Mouse (Mus musculus): ENCODE measurements around the gene Tex29.
"Not testable (repeated sequence)": the region's sequence is repeated elsewhere in the genome, so short reads cannot be mapped to it uniquely, and the experiment has no call there.

Gene Tex29

DNA sequence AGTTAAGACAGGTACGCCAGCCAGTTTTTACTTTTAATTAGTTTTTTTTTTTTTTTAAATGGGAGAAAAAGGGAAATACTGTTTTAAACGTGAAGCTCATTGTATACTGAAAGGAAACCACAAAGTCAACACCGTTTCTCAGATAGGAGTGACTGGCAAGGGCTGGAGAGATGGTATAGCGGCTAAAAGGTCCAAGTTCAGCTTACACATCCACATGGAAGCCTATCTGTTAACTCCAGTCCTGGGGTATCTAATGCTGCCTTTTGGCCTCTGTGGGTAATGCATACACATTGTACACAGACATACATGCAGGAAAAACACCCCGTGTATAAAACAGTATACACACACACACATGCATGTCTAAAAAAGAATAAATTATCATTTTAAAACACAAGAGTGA is 8.3 kb upstream of the Tex29 start:
- DNase-seq, result no peak

DNA sequence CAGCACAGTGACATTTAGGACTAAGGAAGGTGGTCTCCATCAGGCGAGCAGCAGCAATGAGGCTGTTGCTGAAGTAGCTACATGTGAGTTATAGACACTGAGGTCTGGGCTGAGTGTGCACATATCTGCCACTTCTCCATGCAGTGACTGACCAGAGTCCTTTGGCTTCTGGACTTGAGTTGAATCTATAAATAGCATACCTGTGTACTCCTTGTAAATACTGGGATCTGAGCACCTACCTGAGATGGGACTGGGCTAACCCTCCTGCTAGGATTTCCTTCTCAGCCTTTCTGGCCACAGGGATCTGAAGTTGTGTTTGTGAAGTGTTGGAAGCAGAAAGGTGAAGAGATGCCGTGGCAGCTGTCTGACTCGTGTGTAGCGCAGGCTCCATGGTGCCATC is 7.1 kb upstream of the Tex29 start:
- DNase-seq, result no peak

DNA sequence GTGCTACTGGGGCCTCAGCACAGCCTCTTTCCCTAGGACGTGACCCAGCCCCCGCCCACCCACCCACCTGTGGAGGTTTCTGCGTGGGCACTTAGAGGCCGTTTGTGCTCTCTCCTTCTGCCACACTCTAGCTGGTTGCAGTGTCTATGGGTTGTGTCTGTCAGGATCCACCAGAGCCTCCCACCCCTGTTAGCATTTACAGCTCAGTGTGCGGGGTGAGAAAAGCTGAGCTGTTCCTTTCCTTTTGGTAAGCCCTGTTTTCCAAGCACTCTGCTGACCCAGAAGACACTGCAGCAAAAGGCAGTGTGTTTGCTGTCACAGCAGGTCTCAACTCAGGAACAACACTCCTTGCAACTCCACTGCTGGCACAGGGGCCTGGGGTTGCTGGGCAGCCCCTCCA is 6.1 kb upstream of the Tex29 start:
- no peak for DNase-seq

DNA sequence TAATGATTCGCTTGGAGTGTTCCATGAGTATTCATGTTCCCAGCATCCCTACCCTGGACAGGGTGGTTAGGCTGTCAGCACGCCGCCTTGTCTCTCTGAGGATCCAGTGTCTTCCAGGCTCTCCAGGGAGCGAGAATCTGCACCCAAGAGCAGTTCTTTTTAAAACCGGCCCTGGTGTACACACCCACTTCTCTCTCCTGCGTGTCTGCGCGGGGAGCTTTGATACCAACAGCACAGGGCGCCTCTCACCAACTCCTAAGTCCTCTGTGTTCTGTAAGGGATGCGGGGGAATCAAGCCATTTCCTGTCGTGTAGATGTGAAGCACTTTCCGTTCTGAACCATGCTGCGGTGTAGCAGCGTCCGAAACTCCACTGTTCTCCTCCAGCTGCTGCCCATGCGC is 5.6 kb upstream of the Tex29 start:
- no peak for DNase-seq

DNA sequence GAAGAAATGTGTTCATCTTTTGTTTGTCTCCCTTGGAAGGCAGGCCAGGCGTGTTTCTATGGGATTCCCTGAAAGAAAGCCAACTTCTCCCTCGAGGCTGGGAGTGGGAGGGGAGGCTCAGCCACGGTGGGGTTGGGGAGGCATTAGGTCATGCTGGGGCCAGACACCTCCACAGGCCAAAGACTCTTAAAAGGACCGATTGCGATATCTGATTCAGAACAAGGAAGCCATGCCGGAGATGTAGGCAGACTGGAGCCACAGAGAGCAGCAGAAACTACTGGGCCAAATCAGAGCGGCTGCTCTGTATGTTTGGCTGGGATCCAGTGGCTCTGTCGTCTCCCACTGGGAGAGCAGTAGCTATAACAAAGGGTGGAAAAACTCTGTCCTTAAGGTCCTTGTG is 1.3 kb downstream of the Tex29 start:
- DNase-seq, result peak; percentile 33

DNA sequence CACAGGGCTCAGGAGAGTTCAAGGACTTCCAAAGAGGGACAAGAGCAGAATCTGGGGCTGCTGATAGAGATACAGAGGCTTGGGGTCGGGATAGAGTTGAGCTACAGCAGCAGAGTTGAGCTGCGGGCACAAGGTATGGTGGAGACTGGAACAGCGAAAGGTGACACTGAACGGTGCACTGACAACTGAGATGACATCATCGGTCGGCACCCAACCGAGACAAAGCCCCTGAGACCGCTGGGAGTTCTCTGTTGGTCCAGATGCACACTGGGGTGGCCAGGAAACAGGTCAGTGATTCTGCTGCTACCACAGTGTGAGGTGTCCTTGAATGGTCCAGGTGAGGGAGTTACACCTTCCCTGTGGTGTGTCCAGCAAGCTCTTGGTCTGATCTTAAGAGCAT is 2.5 kb downstream of the Tex29 start:
- DNase-seq, result no peak

DNA sequence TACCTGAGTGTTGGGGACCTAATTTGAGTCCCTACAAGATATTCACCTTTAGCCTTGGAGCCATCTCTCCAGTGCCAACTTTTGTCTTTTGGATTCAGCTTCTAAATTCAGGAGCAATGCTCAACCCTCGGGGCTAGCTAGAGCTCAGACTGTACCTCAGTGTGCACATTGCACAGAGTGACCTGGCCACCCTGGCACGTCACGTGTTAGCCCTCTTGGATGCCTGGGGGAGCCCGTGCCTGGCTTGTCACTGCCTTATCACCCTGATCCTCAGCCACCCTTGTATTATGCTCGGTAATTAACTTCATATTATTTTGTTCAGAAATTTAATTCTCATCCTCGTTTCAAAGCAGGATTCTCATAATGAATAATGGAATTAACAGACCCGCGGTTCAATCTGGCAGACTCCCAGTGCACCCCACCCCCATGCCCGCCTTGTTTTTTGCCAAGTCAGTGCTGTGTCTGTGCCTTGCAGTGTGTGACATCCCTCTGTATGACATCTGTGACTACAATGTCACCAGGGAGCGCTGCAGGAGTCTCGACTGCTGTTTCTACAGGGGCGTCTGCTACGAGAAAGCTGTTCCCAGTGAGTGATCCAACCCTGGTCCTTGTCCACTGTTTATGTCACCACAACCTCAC is 3.5 kb downstream of the Tex29 start:
- peak; percentile 39 for DNase-seq

DNA sequence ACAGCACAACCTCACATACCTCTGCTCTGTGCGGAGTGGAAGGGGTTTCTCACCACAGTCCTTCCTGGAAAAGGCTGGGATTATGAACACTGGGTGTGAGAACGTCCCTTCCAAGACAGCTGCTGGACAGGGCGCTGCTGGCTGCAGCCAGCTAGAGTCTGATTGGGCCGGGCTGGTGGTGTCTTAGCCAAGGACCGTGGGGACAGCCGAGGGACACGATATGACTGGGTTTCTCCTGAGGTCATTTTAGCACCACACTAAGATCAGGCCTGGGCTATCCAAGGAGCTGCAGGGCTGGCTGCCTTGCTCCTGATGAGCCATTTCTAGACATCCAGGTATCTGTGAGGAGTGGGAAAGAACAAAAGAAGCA is 4.0 kb downstream of the Tex29 start:
- DNase-seq, result peak; percentile 21

DNA sequence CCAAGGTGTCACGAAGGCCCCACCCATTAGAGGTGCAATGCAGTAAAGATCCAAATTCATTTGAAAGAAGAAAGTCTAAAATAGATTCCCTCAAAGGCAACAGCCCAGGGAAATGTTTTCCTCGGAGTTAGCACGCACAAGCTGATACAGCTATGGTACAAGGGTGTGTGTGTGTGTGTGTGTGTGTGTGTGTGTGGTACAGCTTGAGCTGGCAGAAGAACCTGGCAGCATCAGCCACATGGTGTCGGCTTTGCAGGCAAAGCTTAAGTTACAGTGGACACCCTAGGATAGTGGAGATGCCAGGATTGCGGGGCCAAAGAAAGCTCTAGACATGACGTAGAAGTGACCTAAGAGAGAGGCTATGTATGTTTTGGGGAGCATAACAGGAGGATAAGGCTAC is 6.5 kb downstream of the Tex29 start:
- no peak for DNase-seq

DNA sequence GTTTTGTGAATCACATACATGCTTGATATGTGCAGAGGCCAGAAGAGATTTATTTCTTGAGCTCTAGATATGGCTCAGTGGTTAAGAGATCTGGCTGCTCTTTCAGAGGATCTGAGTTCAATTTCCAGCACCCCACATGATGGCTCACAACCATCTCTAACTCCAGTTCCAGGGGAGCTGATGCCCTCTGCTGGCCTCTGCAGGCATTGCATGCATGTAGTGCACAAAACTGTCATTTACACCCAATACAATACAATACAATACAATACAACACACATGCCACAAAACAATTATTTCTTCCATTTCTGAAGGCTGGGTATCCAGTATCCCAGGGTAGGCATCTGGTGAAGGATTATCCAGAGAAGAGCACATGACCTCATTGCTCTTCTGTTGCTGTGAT is 27.6 kb downstream of the Tex29 start:
- no peak for DNase-seq

DNA sequence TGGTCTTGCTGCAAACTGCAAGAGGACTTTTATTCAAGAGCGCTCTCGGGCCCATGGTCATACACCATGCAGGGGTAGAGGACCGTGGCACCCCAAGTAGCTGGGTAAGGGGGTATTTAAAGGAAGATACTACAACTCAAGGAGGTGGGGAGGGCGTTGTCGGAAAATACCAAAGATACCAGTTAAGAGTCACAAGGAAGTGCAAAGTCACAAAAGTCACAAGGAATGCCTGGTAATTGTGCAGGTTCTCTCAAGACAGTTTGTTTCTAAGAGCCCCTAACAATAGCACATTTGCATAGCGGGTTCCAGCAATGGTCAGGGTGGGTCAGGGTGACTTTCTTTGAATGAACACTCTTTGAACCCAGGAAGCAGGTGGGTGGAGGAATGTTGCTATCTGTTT is 34.0 kb downstream of the Tex29 start:
- DNase-seq, result not testable (repeated sequence)

DNA sequence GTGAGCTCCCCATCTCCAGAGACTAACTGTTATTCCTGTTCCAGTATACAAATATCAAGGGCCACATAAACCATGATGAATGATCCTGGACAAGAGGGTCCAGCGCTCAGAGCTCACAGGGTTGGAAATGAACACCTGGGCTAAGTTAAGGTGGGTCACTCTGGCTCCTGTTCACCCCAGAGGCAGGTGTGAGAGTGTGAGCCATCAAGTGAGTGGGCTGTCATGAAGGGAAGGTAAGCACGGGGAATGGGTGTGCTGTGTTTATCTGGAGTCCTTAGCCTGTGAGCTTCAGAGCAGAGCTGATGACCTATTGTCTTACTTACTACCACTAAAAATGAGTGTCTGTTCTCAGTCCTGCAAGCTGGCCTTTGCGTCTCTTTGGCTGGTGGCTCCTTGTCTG is 44.4 kb downstream of the Tex29 start:
- DNase-seq, result no peak

DNA sequence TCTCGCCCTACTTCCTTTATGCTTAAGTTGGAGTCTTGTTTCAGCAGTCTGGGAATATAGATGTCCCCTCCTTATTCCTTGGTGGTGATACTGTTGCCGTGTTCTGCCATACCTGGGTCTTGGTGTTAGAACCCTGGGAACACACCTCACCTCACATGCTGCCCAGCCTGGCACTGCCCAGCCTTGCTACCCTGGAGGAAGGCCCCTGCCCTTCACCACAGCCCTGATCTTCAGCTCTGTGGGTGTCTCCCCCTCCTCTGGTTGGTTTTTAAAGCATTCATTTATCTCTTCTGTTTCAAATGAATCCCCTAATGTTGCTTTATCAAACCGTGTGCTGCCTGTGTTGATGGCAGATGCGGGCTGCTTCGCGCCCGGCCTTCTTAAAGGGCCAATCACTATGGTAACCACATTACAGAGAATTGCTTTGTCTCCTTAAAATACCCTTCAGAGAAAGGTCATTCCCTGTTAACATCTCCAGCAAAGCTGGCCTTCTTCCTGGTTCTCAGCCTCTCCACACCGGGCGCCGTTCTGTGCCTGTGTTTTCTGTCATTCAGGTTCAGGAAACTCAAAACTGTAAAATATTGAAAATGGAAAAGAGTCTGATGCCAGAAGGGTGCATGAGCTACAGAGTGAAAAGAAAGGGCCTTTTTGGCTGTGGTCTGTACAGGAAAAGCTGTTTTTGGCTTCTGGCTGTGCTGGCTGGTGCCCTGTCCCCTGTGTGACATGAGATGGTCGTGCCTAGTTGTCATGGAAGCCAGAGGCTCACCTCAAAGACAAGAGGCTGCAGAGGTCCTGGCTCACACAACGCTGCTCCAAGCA is 45.8 kb downstream of the Tex29 start:
- DNase-seq, result no peak

DNA sequence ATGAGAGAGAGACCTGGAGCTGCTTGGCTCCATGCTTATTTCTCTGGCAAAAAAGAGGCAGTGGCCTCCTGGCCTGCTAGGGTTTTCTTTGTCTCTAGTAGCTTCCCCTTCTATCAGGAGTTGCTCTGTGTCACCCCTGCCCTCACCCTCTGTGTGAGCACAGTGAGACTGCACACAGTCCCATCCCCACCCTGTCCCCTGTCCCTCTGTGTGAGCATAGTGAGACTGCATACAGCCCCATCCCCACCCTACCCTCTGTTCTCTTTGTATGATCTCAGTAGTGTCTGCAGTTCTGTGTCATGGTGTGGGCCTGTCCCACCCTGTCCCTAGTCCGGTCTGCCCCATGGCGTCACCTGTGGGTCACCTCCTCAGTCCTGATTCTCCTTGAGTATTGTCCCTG is 46.5 kb downstream of the Tex29 start:
- DNase-seq, result no peak

DNA sequence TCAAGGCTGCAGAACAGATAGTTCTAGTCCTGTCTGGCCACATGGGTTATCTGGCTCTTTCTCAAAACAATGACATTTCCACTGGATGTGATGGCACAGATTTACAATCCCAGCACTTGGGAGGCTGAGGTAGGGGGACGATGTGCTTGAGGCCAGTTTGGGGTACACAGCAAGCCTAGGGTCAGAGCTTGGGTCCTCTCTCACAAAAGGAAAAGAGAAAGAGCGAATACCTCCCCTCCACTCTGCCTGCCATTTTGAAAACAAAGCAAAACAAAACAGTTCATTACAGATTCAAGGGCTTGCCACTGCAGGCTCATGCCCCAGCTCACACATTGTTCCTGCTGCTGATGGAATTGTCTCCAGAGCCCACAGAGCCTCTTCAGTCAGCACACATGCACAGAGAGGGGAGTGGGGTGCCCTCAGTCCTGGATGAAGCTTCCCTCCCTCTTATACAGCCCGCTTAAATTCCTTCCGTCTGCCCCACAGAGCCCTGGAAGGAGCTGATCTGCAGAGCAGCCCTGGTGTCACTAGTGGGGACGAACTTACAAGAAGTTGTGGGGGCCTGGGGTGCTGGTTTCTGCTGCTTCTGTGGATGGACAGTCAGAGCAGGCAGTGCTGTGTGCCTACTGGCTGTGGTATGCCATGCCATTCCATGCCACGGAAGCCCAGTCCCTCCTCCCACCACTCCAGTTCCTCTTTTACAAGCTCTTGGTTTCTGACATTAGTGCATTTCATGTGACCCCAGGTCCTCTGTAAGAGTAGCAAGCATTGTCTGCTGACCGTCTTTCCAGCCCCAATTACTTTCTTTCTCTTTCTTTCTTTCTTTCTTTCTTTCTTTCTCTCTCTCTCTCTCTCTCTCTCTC is 49.1 kb downstream of the Tex29 start:
- DNase-seq, result no peak

DNA sequence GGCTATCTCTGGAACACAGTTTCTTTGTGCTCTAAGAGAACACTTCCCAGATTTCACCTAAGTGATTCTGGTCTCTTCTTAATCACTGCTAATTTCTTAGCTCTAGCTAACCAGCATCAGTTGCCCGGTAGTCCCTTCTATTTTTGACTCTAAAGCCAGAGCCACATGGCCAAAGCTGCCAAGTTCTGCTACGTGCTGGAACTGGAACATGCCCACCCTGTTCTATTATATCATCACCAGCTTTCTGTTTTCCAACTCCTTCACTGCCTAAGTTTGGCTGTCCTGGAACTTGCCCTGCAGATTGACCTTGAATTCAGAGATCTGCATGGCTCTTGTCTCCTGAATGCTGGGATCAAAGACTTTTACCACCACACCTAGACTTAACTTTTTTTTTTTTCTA is 52.5 kb downstream of the Tex29 start:
- no peak for DNase-seq

DNA sequence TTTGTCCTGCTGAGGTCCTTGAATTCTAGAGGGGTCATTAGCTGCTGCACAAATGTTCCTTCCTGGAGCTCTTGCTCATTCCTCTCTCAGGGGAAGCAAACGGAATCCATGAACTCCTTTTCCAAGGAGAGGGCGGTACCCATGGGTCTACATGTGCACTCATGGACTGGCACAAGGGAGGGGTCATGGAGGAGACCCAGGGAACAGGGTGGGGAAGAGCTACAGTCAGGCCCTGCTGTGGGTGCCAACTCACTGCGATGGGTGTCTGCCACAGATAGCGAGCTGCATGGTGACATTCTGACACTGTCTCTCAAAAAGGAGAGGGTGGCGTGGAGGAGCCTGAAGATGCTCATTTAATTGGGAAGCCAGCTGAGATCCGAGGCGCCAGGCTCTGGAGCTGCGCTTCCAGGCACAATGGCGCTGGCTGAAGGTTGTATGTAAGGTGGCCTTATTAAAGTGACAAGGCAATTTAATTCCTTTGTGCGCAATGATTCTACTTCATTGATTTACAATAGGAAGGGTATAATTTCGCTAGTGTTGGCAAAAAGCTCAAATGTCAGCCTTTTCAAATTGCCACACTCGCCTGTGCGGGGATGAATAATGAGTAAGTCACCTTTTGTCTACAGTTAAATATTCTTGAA is 55.9 kb downstream of the Tex29 start:
- DNase-seq, result no peak

DNA sequence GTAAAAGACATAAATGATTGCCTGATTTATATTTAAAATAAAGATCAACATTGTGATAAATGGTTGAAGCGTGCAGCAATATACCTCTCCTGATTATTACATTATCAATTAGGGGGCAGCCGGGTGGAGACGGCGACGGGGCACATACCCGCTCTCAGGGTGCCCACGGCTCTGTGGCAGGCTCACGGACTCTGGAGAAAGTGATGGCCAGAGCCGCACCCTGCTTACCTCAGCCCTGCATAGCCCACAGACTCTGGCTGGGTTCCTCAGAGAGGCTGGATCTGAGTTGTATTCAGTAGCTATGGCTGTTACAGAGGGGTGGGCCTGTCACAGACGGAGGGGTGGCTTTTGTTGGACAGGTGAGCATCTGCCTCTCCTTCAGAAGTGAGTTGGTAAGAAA is 56.4 kb downstream of the Tex29 start:
- DNase-seq, result no peak

DNA sequence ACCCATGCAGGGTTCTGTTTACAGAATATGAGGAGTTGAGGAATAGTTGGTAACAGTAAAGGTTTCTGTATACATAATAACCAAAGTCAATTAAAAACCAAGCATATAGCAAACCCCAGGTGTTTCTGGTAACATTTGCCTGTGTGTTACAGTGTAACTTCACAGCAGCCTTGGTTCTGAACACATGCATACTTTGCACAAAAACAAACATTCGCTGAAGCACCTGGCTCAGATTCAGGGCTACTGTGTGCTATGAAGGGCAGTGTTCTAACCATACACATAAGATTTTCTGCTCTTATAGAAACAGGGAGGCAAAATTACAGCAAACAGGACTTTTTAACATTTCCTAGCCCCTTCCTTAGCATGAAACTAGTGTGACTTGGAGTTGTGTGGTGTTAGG is 58.5 kb downstream of the Tex29 start:
- peak; percentile 19 for DNase-seq

Data from lung, postnatal 14 days (tissue).